Mouse (Mus musculus) embryonic facial prominence, embryonic 15.5 days (tissue): ENCODE data around the gene Ccin. TPM values are rescaled to one million over a fixed set of nuclear protein-coding genes. Genes with fewer than 3 reads are reported as not detected.

Experiments used
- ATAC-seq: fragments of 200-750 bp; cut with Nextera tagmentation; 2 replicates; pipeline ENCODE4 v1.8.0; 2017; ENCODE audit warnings: low read depth, moderate TSS enrichment; ENCODE audit not compliant: insufficient number of reproducible peaks, low FRiP score, low TSS enrichment
- H3K27ac ChIP-seq: fragments of 300-500 bp; sonication (generic); replicated peaks from 2 replicates; pipeline ENCODE4 v1.5.1; 2015; ENCODE audit warnings: mild to moderate bottlenecking, inconsistent platforms
- H3K27me3 ChIP-seq: fragments of 300-500 bp; sonication (generic); 2 replicates; pipeline ENCODE4 v1.6.1; 2015; ENCODE audit warnings: inconsistent platforms
- H3K36me3 ChIP-seq: fragments of 300-500 bp; sonication (generic); 2 replicates; pipeline ENCODE4 v1.6.1; 2015; ENCODE audit warnings: mild to moderate bottlenecking, inconsistent platforms
- H3K4me1 ChIP-seq: fragments of 300-500 bp; sonication (generic); 2 replicates; pipeline ENCODE4 v1.6.1; 2015; ENCODE audit warnings: inconsistent platforms
- H3K4me2 ChIP-seq: fragments of 300-500 bp; sonication (generic); replicated peaks from 2 replicates; pipeline ENCODE4 v1.6.1; 2015; ENCODE audit warnings: mild to moderate bottlenecking, inconsistent platforms
- H3K4me3 ChIP-seq: fragments of 300-500 bp; sonication (generic); replicated peaks from 2 replicates; pipeline ENCODE4 v1.5.1; 2015; ENCODE audit warnings: mild to moderate bottlenecking, inconsistent platforms
- H3K9ac ChIP-seq: fragments of 300-500 bp; sonication (generic); 2 replicates; pipeline ENCODE4 v1.6.1; 2015; ENCODE audit warnings: inconsistent platforms
- H3K9me3 ChIP-seq: fragments of 300-500 bp; sonication (generic); replicated peaks from 2 replicates; pipeline ENCODE4 v1.6.1; 2016; ENCODE audit warnings: inconsistent platforms
- WGBS: fragments of 180-500 bp; shearing (Covaris S2); methylation state at CpG from one replicate; pipeline ENCODE4 v1.1.7; 2015; 5-methylcytosine and 5-hydroxymethylcytosine counted together
- polyA plus RNA-seq: library from polyadenylated mRNA; unstranded; fragments of >200 nt; fragmentation: Nextera tagmentation; extraction: Ambion mirVana; gene quantifications from 2 replicates; pipeline ENCODE4 v1.2.1, GENCODE M21; 2015

Ccin gene
- not detected in 2 replicates for polyA plus RNA-seq

DNA sequence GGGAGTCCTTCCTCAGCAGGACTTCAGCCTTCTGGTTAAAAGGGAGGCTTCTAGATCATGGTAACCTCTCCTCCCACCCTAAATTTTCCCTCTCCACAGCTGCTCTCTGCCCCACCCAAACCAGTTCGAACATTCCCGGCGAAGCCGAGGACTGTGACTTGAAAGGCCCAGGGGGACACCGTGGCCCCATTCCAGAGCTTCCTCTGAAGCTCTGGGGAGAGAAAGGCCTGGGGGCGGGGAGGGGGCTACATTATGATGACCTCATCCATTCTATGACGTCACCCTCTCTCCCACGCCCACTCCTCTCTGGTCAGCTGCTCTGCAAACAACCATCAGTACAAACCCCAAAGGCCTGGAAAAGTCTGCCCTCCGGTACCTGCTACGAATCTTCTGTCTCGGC, at the start of gene Ccin:
TSS of gene Ccin (plus strand) at position 303 of the 400 bp plus-strand sequence.
- no peak for ATAC-seq
- H3K27ac ChIP-seq = 0 out of 2 replicates have a peak within 1 kb of the TSS, but pooled peaks have one; percentile 22

DNA sequence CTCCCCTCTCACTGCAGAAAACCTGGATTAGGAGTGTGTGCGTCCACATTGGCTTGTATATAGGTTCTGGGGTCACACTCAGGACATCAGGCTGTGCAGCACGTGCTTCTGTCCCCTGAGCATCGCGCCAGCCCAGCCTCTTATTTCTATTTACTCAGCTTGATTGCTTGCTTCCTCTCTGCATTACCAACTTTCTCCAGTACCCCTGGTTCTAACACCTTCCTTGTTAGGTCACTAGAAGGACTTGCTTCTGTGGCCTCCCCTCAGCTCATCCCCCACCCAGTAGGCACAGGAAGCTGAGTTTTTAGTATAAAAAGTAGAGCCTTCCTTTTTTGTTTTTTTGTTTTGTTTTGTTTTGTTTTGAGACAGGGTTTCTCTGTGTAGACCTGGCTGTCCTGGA, 47.1 kb upstream of the Ccin start:
- H3K4me2 ChIP-seq = no peak overlapping the region
- H3K9me3 ChIP-seq = no peaks in the 10 kb centered on the region
- H3K27ac ChIP-seq = no peak overlapping the region
- peaks cover 31% of the 10 kb centered on the region for H3K36me3 ChIP-seq
- H3K9ac ChIP-seq = no peak overlapping the region
- H3K4me1 ChIP-seq = no peaks in the 10 kb centered on the region
- ATAC-seq = no peak
- WGBS = 89% methylated on average over 4 of the region's 4 CpGs
- no peak overlapping the region for H3K4me3 ChIP-seq
- H3K27me3 ChIP-seq = no peaks in the 10 kb centered on the region

More for the DNA sequence above, at the start of gene Ccin:
- peak within 1 kb of the TSS; percentile 65 for H3K4me2 ChIP-seq
- H3K9ac ChIP-seq = no peak within 1 kb of the TSS
- peaks cover 33% of the 10 kb centered on the region for H3K4me1 ChIP-seq
- WGBS = 62% methylated on average over 11 of the region's 11 CpGs
- no peaks in the 10 kb centered on the region for H3K9me3 ChIP-seq
- H3K27me3 ChIP-seq = no peaks in the 10 kb centered on the region
- H3K4me3 ChIP-seq = peak within 1 kb of the TSS; percentile 37
- H3K36me3 ChIP-seq = no peaks in the 10 kb centered on the region

DNA sequence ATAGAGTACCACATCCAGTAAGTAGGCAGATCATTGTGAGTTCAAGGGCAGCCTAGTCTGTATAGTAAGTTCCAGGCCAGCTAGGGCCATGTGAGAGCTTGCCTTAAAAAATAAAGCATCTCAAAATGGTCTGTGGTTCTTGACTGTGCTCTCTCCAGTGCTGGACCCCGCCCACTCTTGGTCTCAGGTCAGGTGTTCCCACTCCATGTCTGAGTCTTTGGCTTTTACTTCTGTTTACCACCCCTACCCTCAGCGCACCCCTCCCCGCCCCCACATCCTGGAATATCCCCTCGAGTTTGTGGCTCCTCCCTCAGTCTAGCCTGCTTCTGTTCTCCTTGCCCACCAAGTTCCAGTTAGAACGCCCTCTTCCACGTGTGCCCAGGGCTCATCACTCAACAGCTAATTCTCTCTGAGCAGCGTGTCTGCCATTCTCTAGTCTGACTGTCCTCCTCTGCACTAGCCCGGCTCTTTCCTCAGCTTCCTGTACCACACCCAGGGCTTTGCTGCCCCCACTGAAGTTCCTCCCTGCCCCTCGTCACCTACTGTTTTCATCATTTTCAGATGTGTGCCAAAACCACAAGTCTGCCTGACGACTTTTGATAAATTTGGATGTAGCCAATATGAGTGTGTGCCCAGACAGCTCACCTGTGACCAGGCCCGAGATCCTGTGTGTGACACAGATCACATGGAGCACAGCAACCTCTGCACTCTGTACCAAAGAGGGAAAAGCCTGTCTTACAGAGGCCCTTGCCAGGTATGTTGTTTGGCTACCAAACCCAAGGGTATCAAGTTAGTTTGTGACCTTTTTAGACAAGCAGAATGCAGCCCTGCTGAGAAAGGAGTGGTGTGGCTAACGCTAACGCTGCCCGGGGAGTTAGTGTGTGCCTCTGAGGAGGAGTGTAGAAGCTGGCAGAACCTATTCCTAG, 46.3 kb upstream of the Ccin start:
- no peaks in the 10 kb centered on the region for H3K9me3 ChIP-seq
- H3K27ac ChIP-seq = no peak overlapping the region
- no peak overlapping the region for H3K4me3 ChIP-seq
- no peaks in the 10 kb centered on the region for H3K27me3 ChIP-seq
- 72% methylated on average over 14 of the region's 14 CpGs for WGBS
- no peak overlapping the region for H3K9ac ChIP-seq
- H3K4me2 ChIP-seq = no peak overlapping the region
- peaks cover 29% of the 10 kb centered on the region for H3K36me3 ChIP-seq
- no peaks in the 10 kb centered on the region for H3K4me1 ChIP-seq
- ATAC-seq = no peak

DNA sequence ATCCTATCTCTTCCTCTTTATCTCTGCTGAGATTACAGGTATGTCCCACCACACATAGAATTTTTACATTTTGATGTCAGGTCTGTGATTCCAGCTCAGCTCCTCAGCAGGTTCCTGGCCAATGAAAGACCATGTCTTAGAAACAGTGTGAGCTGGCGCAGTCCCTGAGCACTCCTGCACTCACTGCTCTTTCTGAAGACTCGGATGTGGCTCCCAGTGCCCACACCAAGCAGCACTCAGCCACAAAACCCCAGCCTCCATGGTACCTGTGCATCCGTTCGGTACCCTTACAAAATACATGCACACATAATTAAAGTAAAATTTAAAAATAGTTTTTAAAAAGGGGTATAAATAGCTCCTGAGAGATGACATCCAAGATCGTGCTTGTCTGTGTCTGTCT, 42.0 kb upstream of the Ccin start:
- no peak overlapping the region for H3K4me2 ChIP-seq
- no peak overlapping the region for H3K4me3 ChIP-seq
- 83% methylated on average over 5 of the region's 5 CpGs for WGBS
- no peaks in the 10 kb centered on the region for H3K4me1 ChIP-seq
- no peaks in the 10 kb centered on the region for H3K27me3 ChIP-seq
- ATAC-seq = no peak
- H3K9ac ChIP-seq = no peak overlapping the region
- H3K27ac ChIP-seq = no peak overlapping the region
- peaks cover 35% of the 10 kb centered on the region for H3K36me3 ChIP-seq
- no peaks in the 10 kb centered on the region for H3K9me3 ChIP-seq

GRCm38 (mm10) chr4:43942421-43942820, 40.9 kb upstream of the Ccin start:
- H3K4me3 ChIP-seq = no peak overlapping the region
- H3K36me3 ChIP-seq = peaks cover 32% of the 10 kb centered on the region
- 86% methylated on average over 8 of the region's 8 CpGs for WGBS
- ATAC-seq = peak; percentile 51; the same call in 1 of the 2 replicates
- no peaks in the 10 kb centered on the region for H3K4me1 ChIP-seq
- no peaks in the 10 kb centered on the region for H3K27me3 ChIP-seq
- no peak overlapping the region for H3K4me2 ChIP-seq
- H3K9ac ChIP-seq = no peak overlapping the region
- no peak overlapping the region for H3K27ac ChIP-seq
- no peaks in the 10 kb centered on the region for H3K9me3 ChIP-seq

GRCm38 (mm10) chr4:43947571-43947970, 35.7 kb upstream of the Ccin start:
- H3K27me3 ChIP-seq = no peaks in the 10 kb centered on the region
- H3K36me3 ChIP-seq = peaks cover 4% of the 10 kb centered on the region; the same call in 1 of the 2 replicates
- no peak for ATAC-seq
- H3K9ac ChIP-seq = no peak overlapping the region
- 87% methylated on average over 2 of the region's 2 CpGs for WGBS
- H3K4me1 ChIP-seq = no peaks in the 10 kb centered on the region
- H3K27ac ChIP-seq = no peak overlapping the region
- H3K9me3 ChIP-seq = no peaks in the 10 kb centered on the region
- H3K4me2 ChIP-seq = no peak overlapping the region
- no peak overlapping the region for H3K4me3 ChIP-seq

DNA sequence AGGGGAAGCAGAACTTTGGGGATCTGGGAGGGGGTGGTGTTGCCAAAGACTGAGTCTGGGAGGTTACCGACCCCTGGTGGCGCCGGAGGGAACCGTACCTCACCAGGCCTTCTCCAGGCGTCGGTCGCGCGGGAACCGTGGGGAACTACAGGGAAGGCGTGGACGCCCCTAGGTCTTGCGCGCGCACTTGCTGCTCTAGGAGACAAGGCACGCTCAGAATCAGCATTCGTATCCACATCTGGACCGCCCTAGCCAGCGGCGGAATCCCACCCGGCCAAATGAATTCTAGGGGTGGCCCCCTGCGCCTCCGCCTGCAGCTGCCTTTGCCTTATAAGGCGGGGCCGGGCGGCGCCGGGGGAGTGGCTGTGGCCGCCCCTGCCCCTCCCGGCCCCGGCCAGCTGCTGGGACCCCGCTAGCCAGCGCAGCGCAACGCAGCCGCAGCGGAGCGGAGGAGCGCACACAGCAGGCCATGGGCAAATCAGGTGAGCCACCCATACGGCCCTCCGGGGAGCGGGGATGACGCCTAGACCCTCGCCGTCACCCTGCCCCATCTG, 25.9 kb upstream of the Ccin start, which contains the start of gene Glipr2:
TSS of gene Glipr2 (plus strand) at position 110 of the 554 bp plus-strand sequence.
- no peaks in the 10 kb centered on the region for H3K27me3 ChIP-seq
- H3K4me2 ChIP-seq = peak within 1 kb of the TSS; percentile 93
- WGBS = under 1% methylated on average over 45 of the region's 45 CpGs
- peaks cover 13% of the 10 kb centered on the region for H3K4me1 ChIP-seq
- H3K27ac ChIP-seq = peak within 1 kb of the TSS; percentile 87
- H3K36me3 ChIP-seq = no peaks in the 10 kb centered on the region
- H3K9ac ChIP-seq = peak within 1 kb of the TSS; percentile 44
- peak; percentile 88 for ATAC-seq
- H3K4me3 ChIP-seq = peak within 1 kb of the TSS; percentile 73
- H3K9me3 ChIP-seq = no peaks in the 10 kb centered on the region

DNA sequence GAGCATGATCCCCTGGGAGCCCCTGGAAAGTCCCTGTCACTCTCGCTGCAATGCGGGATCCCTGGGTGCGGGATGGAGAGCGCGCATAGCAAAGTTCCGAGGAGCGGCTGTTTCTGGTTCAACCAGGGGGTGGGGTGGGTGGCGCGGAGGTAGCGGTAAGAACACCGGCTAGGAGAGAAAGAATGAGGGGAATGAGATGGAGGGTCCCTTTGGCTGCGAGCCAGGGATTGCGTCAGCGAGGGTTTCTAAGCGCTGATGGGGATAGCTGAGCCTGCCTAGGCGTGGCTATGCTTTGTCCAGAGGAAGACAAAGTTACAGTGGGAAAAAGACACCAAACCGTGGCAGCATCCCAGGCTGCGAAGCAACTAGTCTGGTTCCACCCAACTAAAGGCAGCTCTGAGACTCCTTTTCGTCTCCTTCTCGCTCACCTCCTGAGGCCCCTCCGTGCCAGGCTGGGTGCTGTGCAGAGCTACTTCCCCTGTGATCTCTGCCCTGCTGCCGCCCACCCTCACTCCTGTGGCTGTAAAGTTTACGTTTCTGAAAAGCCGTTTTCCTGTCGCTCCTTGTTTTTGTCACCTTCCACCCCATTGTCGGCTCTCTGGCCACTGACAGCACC, 25.3 kb upstream of the Ccin start:
- H3K27ac ChIP-seq = peak overlapping the region; percentile 87
- WGBS = under 1% methylated on average over 26 of the region's 26 CpGs

DNA sequence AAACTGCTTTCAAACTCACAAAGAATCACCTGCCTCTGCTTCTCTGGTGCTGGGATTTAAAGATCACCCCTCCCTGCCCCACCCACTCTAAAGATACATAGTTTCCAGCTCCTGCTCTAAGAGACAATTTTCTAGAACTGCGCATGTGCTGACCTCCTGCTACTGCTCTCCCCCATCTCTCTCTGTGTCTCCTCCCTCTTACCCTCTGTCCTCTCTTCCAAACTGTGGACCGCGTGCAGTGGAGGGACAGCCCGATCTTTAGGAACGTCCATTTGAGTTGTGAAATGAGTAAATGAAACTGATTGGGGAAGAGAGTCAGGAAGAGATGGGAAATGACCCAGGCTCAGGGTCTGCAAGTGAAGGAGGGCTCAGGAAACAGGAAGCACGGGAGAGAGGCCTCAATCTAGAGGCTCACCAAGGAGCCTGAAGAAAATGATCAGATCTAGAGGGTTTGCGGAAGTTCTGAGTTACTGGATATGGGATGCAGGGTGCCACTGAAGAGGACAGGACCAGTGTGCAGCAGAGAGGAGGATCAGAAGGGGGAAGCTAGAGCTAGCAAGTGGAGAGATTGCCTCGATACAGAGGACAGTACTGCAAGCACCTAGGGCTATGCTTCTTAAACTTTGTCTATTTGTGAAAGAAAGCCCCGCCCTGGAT, 23.6 kb upstream of the Ccin start:
- no peak for ATAC-seq
- Histone ChIP-seq H3K27me3 (no peaks in the 10 kb centered on the region), H3K9me3 (no peaks in the 10 kb centered on the region), H3K4me3 (no peak overlapping the region), H3K9ac (no peak overlapping the region), H3K4me2 (peak overlapping the region; percentile 9; the same call in 1 of the 2 replicates), H3K27ac (no peak overlapping the region), H3K4me1 (peaks cover 22% of the 10 kb centered on the region), H3K36me3 (no peaks in the 10 kb centered on the region)
- WGBS = 62% methylated on average over 9 of the region's 9 CpGs

More for the DNA sequence above, 25.3 kb upstream of the Ccin start:
- H3K4me2 ChIP-seq = peak overlapping the region; percentile 93
- peak overlapping the region; percentile 44 for H3K9ac ChIP-seq
- no peaks in the 10 kb centered on the region for H3K27me3 ChIP-seq
- no peaks in the 10 kb centered on the region for H3K36me3 ChIP-seq
- H3K9me3 ChIP-seq = no peaks in the 10 kb centered on the region
- peak; percentile 78 for ATAC-seq
- H3K4me1 ChIP-seq = peaks cover 13% of the 10 kb centered on the region
- H3K4me3 ChIP-seq = peak overlapping the region; percentile 73

GRCm38 (mm10) chr4:43960207-43960606, 23.1 kb upstream of the Ccin start:
- WGBS = 82% methylated on average over 6 of the region's 6 CpGs
- H3K36me3 ChIP-seq = no peaks in the 10 kb centered on the region
- no peak overlapping the region for H3K4me2 ChIP-seq
- H3K9me3 ChIP-seq = no peaks in the 10 kb centered on the region
- H3K4me3 ChIP-seq = no peak overlapping the region
- no peaks in the 10 kb centered on the region for H3K27me3 ChIP-seq
- H3K4me1 ChIP-seq = peaks cover 26% of the 10 kb centered on the region
- no peak overlapping the region for H3K27ac ChIP-seq
- no peak overlapping the region for H3K9ac ChIP-seq
- no peak for ATAC-seq
